Mouse (Mus musculus): ENCODE results near the gene Rnf141. TPM values are rescaled to one million over a fixed set of nuclear protein-coding genes. Genes with fewer than 3 reads are reported as not detected.

The Rnf141 gene
- polyA plus RNA-seq, 1 experiment from 2014 or later, result 18.3 TPM

- Histone ChIP-seq H3K9me3 (replicated peaks) (no peaks in the 10 kb centered on the region), H3K4me3 (no peak overlapping the region), H3K4me1 (peaks cover 36% of the 10 kb centered on the region), H3K36me3 (no peaks in the 10 kb centered on the region), H3K27ac (no peak overlapping the region), H3K27me3 (ENCODE audit: low read depth, poor library complexity, severe bottlenecking) (no peaks in the 10 kb centered on the region)
- DNase-seq (ENCODE audit: low spot score), result no peak
- 89% methylated on average over 2 of the region's 2 CpGs for WGBS
These were observed 63.0 kb downstream of the Rnf141 start for GRCm38 (mm10) chr7:110781231-110781711.

- peaks cover 29% of the 10 kb centered on the region for H3K4me1 ChIP-seq
- no peaks in the 10 kb centered on the region for H3K27me3 ChIP-seq (ENCODE audit: low read depth, poor library complexity, severe bottlenecking)
- H3K27ac ChIP-seq, result no peak overlapping the region
- WGBS, result 93% methylated on average over 4 of the region's 4 CpGs
- no peaks in the 10 kb centered on the region for H3K9me3 ChIP-seq (replicated peaks)
- no peaks in the 10 kb centered on the region for H3K36me3 ChIP-seq
- no peak overlapping the region for H3K4me3 ChIP-seq
- no peak for DNase-seq (ENCODE audit: low spot score)
These were observed 63.7 kb downstream of the Rnf141 start for GRCm38 (mm10) chr7:110780520-110780919.

- no peak overlapping the region for H3K4me3 ChIP-seq
- no peaks in the 10 kb centered on the region for H3K9me3 ChIP-seq (replicated peaks)
- no peaks in the 10 kb centered on the region for H3K27me3 ChIP-seq (ENCODE audit: low read depth, poor library complexity, severe bottlenecking)
- H3K4me1 ChIP-seq, result peaks cover 20% of the 10 kb centered on the region
- DNase-seq (ENCODE audit: low spot score), result no peak
- H3K36me3 ChIP-seq, result no peaks in the 10 kb centered on the region
- no peak overlapping the region for H3K27ac ChIP-seq
- whole genome bisulfite sequencing, result 90% methylated on average over 8 of the region's 8 CpGs
These were observed 64.6 kb downstream of the Rnf141 start for GRCm38 (mm10) chr7:110779605-110780111.

- no peak overlapping the region for H3K27ac ChIP-seq
- 0 out of 2 replicates have a peak, but pooled peaks cover 3% of the 10 kb centered on the region for H3K27me3 ChIP-seq (ENCODE audit: low read depth, poor library complexity, severe bottlenecking)
- 92% methylated on average over 7 of the region's 7 CpGs for WGBS
- no peak overlapping the region for H3K4me3 ChIP-seq
- H3K4me1 ChIP-seq, result peaks cover 24% of the 10 kb centered on the region
- H3K9me3 ChIP-seq (replicated peaks), result no peaks in the 10 kb centered on the region
- no peaks in the 10 kb centered on the region for H3K36me3 ChIP-seq
- DNase-seq (ENCODE audit: low spot score), result no peak
These were observed 65.3 kb downstream of the Rnf141 start for GRCm38 (mm10) chr7:110778933-110779332.

- no peak overlapping the region for H3K27ac ChIP-seq
- 89% methylated on average over 18 of the region's 18 CpGs for WGBS
- no peaks in the 10 kb centered on the region for H3K9me3 ChIP-seq (replicated peaks)
- H3K4me1 ChIP-seq, result peaks cover 27% of the 10 kb centered on the region
- no peaks in the 10 kb centered on the region for H3K36me3 ChIP-seq
- peaks cover 18% of the 10 kb centered on the region; the same call in 1 of the 2 replicates for H3K27me3 ChIP-seq (ENCODE audit: low read depth, poor library complexity, severe bottlenecking)
- DNase-seq (ENCODE audit: low spot score), result no peak
- no peak overlapping the region for H3K4me3 ChIP-seq
These were observed 66.9 kb downstream of the Rnf141 start for GRCm38 (mm10) chr7:110777146-110778001.

GRCm38 (mm10) chr7:110774674-110775073 is 69.6 kb downstream of the Rnf141 start:
- Histone ChIP-seq H3K4me1 (peaks cover 24% of the 10 kb centered on the region; the same call in 1 of the 2 replicates), H3K27ac (no peak overlapping the region), H3K27me3 (ENCODE audit: low read depth, poor library complexity, severe bottlenecking) (peaks cover 28% of the 10 kb centered on the region), H3K4me3 (no peak overlapping the region), H3K9me3 (replicated peaks) (no peaks in the 10 kb centered on the region), H3K36me3 (no peaks in the 10 kb centered on the region)
- no peak for DNase-seq (ENCODE audit: low spot score)
- 81% methylated on average over 8 of the region's 8 CpGs for WGBS

GRCm38 (mm10) chr7:110774077-110774476 is 70.2 kb downstream of the Rnf141 start:
- Histone ChIP-seq H3K27ac (peak overlapping the region; percentile 30; the same call in 1 of the 2 replicates), H3K9me3 (replicated peaks) (no peaks in the 10 kb centered on the region), H3K27me3 (ENCODE audit: low read depth, poor library complexity, severe bottlenecking) (peaks cover 34% of the 10 kb centered on the region), H3K36me3 (no peaks in the 10 kb centered on the region), H3K4me1 (peaks cover 27% of the 10 kb centered on the region), H3K4me3 (0 out of 2 replicates have a peak overlapping the region, but pooled peaks have one; percentile 1)
- DNase-seq (ENCODE audit: low spot score), result no peak
- 56% methylated on average over 1 of the region's 1 CpGs for WGBS

- H3K27ac ChIP-seq, result peak overlapping the region; percentile 30; the same call in 1 of the 2 replicates
- H3K27me3 ChIP-seq (ENCODE audit: low read depth, poor library complexity, severe bottlenecking), result peaks cover 41% of the 10 kb centered on the region
- no peaks in the 10 kb centered on the region for H3K9me3 ChIP-seq (replicated peaks)
- no peak for DNase-seq (ENCODE audit: low spot score)
- H3K4me3 ChIP-seq, result 0 out of 2 replicates have a peak overlapping the region, but pooled peaks have one; percentile 1
- no peaks in the 10 kb centered on the region for H3K36me3 ChIP-seq
- WGBS, result 42% methylated on average over 14 of the region's 14 CpGs
- peaks cover 33% of the 10 kb centered on the region for H3K4me1 ChIP-seq
These were observed 70.9 kb downstream of the Rnf141 start for GRCm38 (mm10) chr7:110773204-110774002.

- Histone ChIP-seq H3K27ac (no peak overlapping the region), H3K4me3 (no peak overlapping the region), H3K9me3 (replicated peaks) (no peaks in the 10 kb centered on the region), H3K27me3 (ENCODE audit: low read depth, poor library complexity, severe bottlenecking) (peaks cover 52% of the 10 kb centered on the region), H3K4me1 (peaks cover 39% of the 10 kb centered on the region), H3K36me3 (no peaks in the 10 kb centered on the region)
- WGBS, result 89% methylated on average over 3 of the region's 3 CpGs
- DNase-seq (ENCODE audit: low spot score), result no peak
These were observed 71.9 kb downstream of the Rnf141 start for GRCm38 (mm10) chr7:110772343-110772742.

- H3K4me3 ChIP-seq, result no peak overlapping the region
- H3K9me3 ChIP-seq (replicated peaks), result no peaks in the 10 kb centered on the region
- peaks cover 33% of the 10 kb centered on the region for H3K4me1 ChIP-seq
- no peaks in the 10 kb centered on the region for H3K36me3 ChIP-seq
- H3K27ac ChIP-seq, result no peak overlapping the region
- 94% methylated on average over 4 of the region's 4 CpGs for WGBS
- peaks cover 59% of the 10 kb centered on the region for H3K27me3 ChIP-seq (ENCODE audit: low read depth, poor library complexity, severe bottlenecking)
- no peak for DNase-seq (ENCODE audit: low spot score)
These were observed 73.3 kb downstream of the Rnf141 start for GRCm38 (mm10) chr7:110770949-110771348.

- DNase-seq (ENCODE audit: low spot score), result no peak
- H3K4me1 ChIP-seq, result peaks cover 31% of the 10 kb centered on the region
- H3K27me3 ChIP-seq (ENCODE audit: low read depth, poor library complexity, severe bottlenecking), result peaks cover 57% of the 10 kb centered on the region
- no peaks in the 10 kb centered on the region for H3K9me3 ChIP-seq (replicated peaks)
- peak overlapping the region; percentile 62 for H3K4me3 ChIP-seq
- WGBS, result 32% methylated on average over 4 of the region's 4 CpGs
- no peaks in the 10 kb centered on the region for H3K36me3 ChIP-seq
- H3K27ac ChIP-seq, result peak overlapping the region; percentile 70
These were observed 75.2 kb downstream of the Rnf141 start for GRCm38 (mm10) chr7:110769094-110769493.

- H3K27ac ChIP-seq, result peak overlapping the region; percentile 70
- no peaks in the 10 kb centered on the region for H3K36me3 ChIP-seq
- peak; percentile 66 for DNase-seq (ENCODE audit: low spot score)
- peaks cover 52% of the 10 kb centered on the region for H3K27me3 ChIP-seq (ENCODE audit: low read depth, poor library complexity, severe bottlenecking)
- under 1% methylated on average over 57 of the region's 61 CpGs for WGBS
- H3K4me3 ChIP-seq, result peak overlapping the region; percentile 62
- H3K4me1 ChIP-seq, result peaks cover 26% of the 10 kb centered on the region
- H3K9me3 ChIP-seq (replicated peaks), result no peaks in the 10 kb centered on the region
These were observed 75.7 kb downstream of the Rnf141 start for GRCm38 (mm10) chr7:110768451-110769064.

Measured in limb, embryonic 10.5 days (tissue).